Mouse (Mus musculus) kidney, postnatal 0 days (tissue): Measurements from ENCODE around the gene Adgre5. TPM values are rescaled to one million over a fixed set of nuclear protein-coding genes. Genes with fewer than 3 reads are reported as not detected.

ENCODE experiments used
- ATAC-seq: fragments of 200-750 bp; cut with Nextera tagmentation; replicated peaks from 2 replicates; pipeline ENCODE4 v1.8.0; 2017; ENCODE audit warnings: low read depth, moderate number of reproducible peaks, moderate TSS enrichment, moderate library complexity; ENCODE audit not compliant: low FRiP score
- DNase-seq: peaks from one replicate; pipeline ENCODE4 v3.0.0-alpha.2; 2016; ENCODE audit warnings: low spot score
- H3K27ac ChIP-seq: fragments of 300-500 bp; sonication (generic); 2 replicates; pipeline ENCODE4 v1.5.1; 2014; ENCODE audit warnings: mild to moderate bottlenecking
- H3K27me3 ChIP-seq: fragments of 300-500 bp; sonication (generic); 2 replicates; pipeline ENCODE4 v1.6.1; 2014; ENCODE audit warnings: low read length, mixed read lengths; ENCODE audit not compliant: insufficient read depth
- H3K36me3 ChIP-seq: fragments of 300-500 bp; sonication (generic); 2 replicates; pipeline ENCODE4 v1.6.1; 2014; ENCODE audit warnings: low read length, mixed read lengths; ENCODE audit not compliant: insufficient read depth
- H3K4me1 ChIP-seq: fragments of 300-500 bp; sonication (generic); replicated peaks from 2 replicates; pipeline ENCODE4 v1.6.1; 2014; ENCODE audit warnings: antibody characterized with exemption, low read length, mixed read lengths; ENCODE audit not compliant: insufficient read depth
- H3K4me2 ChIP-seq: fragments of 300-500 bp; sonication (generic); 2 replicates; pipeline ENCODE4 v1.6.1; 2014; ENCODE audit warnings: mild to moderate bottlenecking, low read length, moderate library complexity, mixed read lengths
- H3K4me3 ChIP-seq: fragments of 300-500 bp; sonication (generic); replicated peaks from 2 replicates; pipeline ENCODE4 v1.5.1; 2014; ENCODE audit warnings: low read depth, low read length
- H3K9ac ChIP-seq: fragments of 300-500 bp; sonication (generic); 2 replicates; pipeline ENCODE4 v1.6.1; 2014; ENCODE audit warnings: low read depth, low read length
- H3K9me3 ChIP-seq: fragments of 300-500 bp; sonication (generic); replicated peaks from 2 replicates; pipeline ENCODE4 v1.6.1; 2016; ENCODE audit warnings: low read length, inconsistent platforms, mixed read lengths
- CTCF ChIP-seq: IDR thresholded peaks from 2 replicates; pipeline ENCODE4 v1.5.1; 2016; ENCODE audit warnings: antibody characterized with exemption, low read depth, mild to moderate bottlenecking, moderate library complexity
- WGBS: fragments of 180-500 bp; shearing (Covaris S2); extraction: QIAGEN DNeasy Blood & Tissue Kit; methylation state at CpG from one replicate; pipeline ENCODE4 v1.1.7; 2014; 5-methylcytosine and 5-hydroxymethylcytosine counted together
- polyA plus RNA-seq: library from polyadenylated mRNA; unstranded; fragments of >200 nt; fragmentation: Nextera tagmentation; extraction: Ambion mirVana; gene quantifications from 2 replicates; pipeline ENCODE4 v1.2.1, GENCODE M21; 2015

Gene Adgre5
- polyA plus RNA-seq, 1 experiment from 2014 or later, result 37.8 TPM

- ATAC-seq, result no peak
- no peak for DNase-seq
Observed at GRCm38 (mm10) chr8:83744070-83744469, 2.9 kb upstream of the Adgre5 start.

GRCm38 (mm10) chr8:83742968-83743367, 1.8 kb upstream of the Adgre5 start:
- H3K4me1 ChIP-seq, result peaks cover 15% of the 10 kb centered on the region
- no peak overlapping the region for H3K27ac ChIP-seq
- no peaks in the 10 kb centered on the region for H3K9me3 ChIP-seq
- WGBS, result 92% methylated on average over 6 of the region's 6 CpGs
- H3K4me3 ChIP-seq, result no peak overlapping the region
- TF ChIP-seq CTCF, result no peak
- H3K27me3 ChIP-seq, result no peaks in the 10 kb centered on the region
- no peaks in the 10 kb centered on the region for H3K36me3 ChIP-seq
- H3K4me2 ChIP-seq, result no peak overlapping the region
- DNase-seq, result no peak
- no peak for ATAC-seq
- H3K9ac ChIP-seq, result no peak overlapping the region

More at GRCm38 (mm10) chr8:83744070-83744469, 2.9 kb upstream of the Adgre5 start:
- H3K9me3 ChIP-seq, result no peaks in the 10 kb centered on the region
- peaks cover 12% of the 10 kb centered on the region; the same call in 1 of the 2 replicates for H3K4me1 ChIP-seq
- H3K36me3 ChIP-seq, result no peaks in the 10 kb centered on the region
- H3K4me3 ChIP-seq, result no peak overlapping the region
- TF ChIP-seq CTCF, result no peak
- no peak overlapping the region for H3K27ac ChIP-seq
- no peak overlapping the region for H3K9ac ChIP-seq
- WGBS, result 75% methylated on average over 4 of the region's 4 CpGs
- no peak overlapping the region for H3K4me2 ChIP-seq
- no peaks in the 10 kb centered on the region for H3K27me3 ChIP-seq

GRCm38 (mm10) chr8:83741849-83742655, 926 bp upstream of the Adgre5 start:
- H3K36me3 ChIP-seq, result no peaks in the 10 kb centered on the region
- no peak for DNase-seq
- no peaks in the 10 kb centered on the region for H3K9me3 ChIP-seq
- H3K4me3 ChIP-seq, result peak overlapping the region; percentile 65; the same call in 1 of the 2 replicates
- peak overlapping the region; percentile 84 for H3K27ac ChIP-seq
- no peaks in the 10 kb centered on the region for H3K27me3 ChIP-seq
- WGBS, result 75% methylated on average over 19 of the region's 19 CpGs
- peak overlapping the region; percentile 89 for H3K4me2 ChIP-seq
- H3K4me1 ChIP-seq, result peaks cover 21% of the 10 kb centered on the region
- TF ChIP-seq CTCF, result no peak
- H3K9ac ChIP-seq, result peak overlapping the region; percentile 76; the same call in 1 of the 2 replicates
- no peak for ATAC-seq

GRCm38 (mm10) chr8:83740586-83740975, 545 bp downstream of the Adgre5 start:
- DNase-seq, result no peak
- H3K27ac ChIP-seq, result peak overlapping the region; percentile 84
- no peaks in the 10 kb centered on the region for H3K27me3 ChIP-seq
- no peak for TF ChIP-seq CTCF
- peaks cover 25% of the 10 kb centered on the region for H3K4me1 ChIP-seq
- H3K9ac ChIP-seq, result peak overlapping the region; percentile 76
- no peaks in the 10 kb centered on the region for H3K36me3 ChIP-seq
- peak overlapping the region; percentile 65 for H3K4me3 ChIP-seq
- H3K9me3 ChIP-seq, result no peaks in the 10 kb centered on the region
- 16% methylated on average over 3 of the region's 3 CpGs for WGBS
- H3K4me2 ChIP-seq, result peak overlapping the region; percentile 89
- ATAC-seq, result no peak

- DNase-seq (no peak), ATAC-seq (no peak)
- Histone ChIP-seq H3K27me3 (no peaks in the 10 kb centered on the region), H3K4me2 (peak overlapping the region; percentile 89), H3K9me3 (no peaks in the 10 kb centered on the region), H3K36me3 (no peaks in the 10 kb centered on the region), H3K4me3 (peak overlapping the region; percentile 65), H3K9ac (0 out of 2 replicates have a peak overlapping the region, but pooled peaks have one; percentile 28), H3K4me1 (peaks cover 25% of the 10 kb centered on the region), H3K27ac (peak overlapping the region; percentile 84)
- no peak for TF ChIP-seq CTCF
- 44% methylated on average over 8 of the region's 8 CpGs for WGBS
Observed at GRCm38 (mm10) chr8:83739711-83740468, 1.2 kb downstream of the Adgre5 start.

GRCm38 (mm10) chr8:83738949-83739710, 2.0 kb downstream of the Adgre5 start:
- H3K36me3 ChIP-seq, result no peaks in the 10 kb centered on the region
- H3K27me3 ChIP-seq, result no peaks in the 10 kb centered on the region
- TF ChIP-seq CTCF, result no peak
- peak overlapping the region; percentile 65 for H3K4me3 ChIP-seq
- H3K4me1 ChIP-seq, result peaks cover 25% of the 10 kb centered on the region
- no peaks in the 10 kb centered on the region for H3K9me3 ChIP-seq
- H3K4me2 ChIP-seq, result peak overlapping the region; percentile 89
- 68% methylated on average over 10 of the region's 10 CpGs for WGBS
- H3K27ac ChIP-seq, result peak overlapping the region; percentile 84
- DNase-seq (peak; percentile 76), ATAC-seq (no peak)
- H3K9ac ChIP-seq, result peak overlapping the region; percentile 28; the same call in 1 of the 2 replicates
